Mouse (Mus musculus): Measurements from ENCODE around the gene Ugp2.
A peak's percentile ranks its signal among the peaks of the same experiment; 100 is the strongest.

- no peak for TF ChIP-seq CTCF (IDR thresholded peaks at IDR 0.05 in 2 of 3, conservative IDR thresholded peaks at IDR 0.05 in 1 of 3; ENCODE audit: control insufficient read depth in 1 of 3, insufficient read depth in 1 of 3, low read depth in 2 of 3, low read length in 3 of 3, poor library complexity in 1 of 3, severe bottlenecking in 1 of 3)
- peak; percentile 75 to 83 for TF ChIP-seq EP300 (IDR thresholded peaks at IDR 0.05; ENCODE audit: low read depth in 1 of 2, low read length in 2 of 2)
- peak; percentile 92 for TF ChIP-seq GATA1 (IDR thresholded peaks at IDR 0.05; ENCODE audit: low read depth, low read length)
- TF ChIP-seq SMC3 (IDR thresholded peaks at IDR 0.05; ENCODE audit: low read depth, low read length): no peak
- no peak for TF ChIP-seq POLR2A (IDR thresholded peaks at IDR 0.05; ENCODE audit: control insufficient read depth in 1 of 2, insufficient read depth in 1 of 2, low read depth in 1 of 2, low read length in 2 of 2, poor library complexity in 1 of 2)
- TF ChIP-seq MYC (IDR thresholded peaks at IDR 0.05; ENCODE audit: low read depth, low read length): no peak
- no peak for TF ChIP-seq UBTF (IDR thresholded peaks at IDR 0.05; ENCODE audit: borderline replicate concordance, insufficient read depth, low read depth, low read length)
- no peak for TF ChIP-seq ZNF384 (IDR thresholded peaks at IDR 0.05; ENCODE audit: low read depth, low read length)
- no peak for TF ChIP-seq MAZ (IDR thresholded peaks at IDR 0.05; ENCODE audit: low read depth, low read length)
- peak; percentile 17; the same call in 1 of the 2 replicates for TF ChIP-seq NRF1 (IDR thresholded peaks at IDR 0.05; ENCODE audit: insufficient read depth, low read depth, low read length, poor library complexity, severe bottlenecking)
- peak; percentile 20; the same call in 1 of the 2 replicates for TF ChIP-seq MAFK (IDR thresholded peaks at IDR 0.05; ENCODE audit: borderline replicate concordance, low read depth, low read length)
- TF ChIP-seq ELF1 (IDR thresholded peaks at IDR 0.05; ENCODE audit: low read depth, low read length): no peak
Observed at GRCm38 (mm10) chr11:21307078-21307668, 63.8 kb downstream of the Ugp2 start.
